Mouse (Mus musculus): ENCODE results near the gene Ttc8.

DNA sequence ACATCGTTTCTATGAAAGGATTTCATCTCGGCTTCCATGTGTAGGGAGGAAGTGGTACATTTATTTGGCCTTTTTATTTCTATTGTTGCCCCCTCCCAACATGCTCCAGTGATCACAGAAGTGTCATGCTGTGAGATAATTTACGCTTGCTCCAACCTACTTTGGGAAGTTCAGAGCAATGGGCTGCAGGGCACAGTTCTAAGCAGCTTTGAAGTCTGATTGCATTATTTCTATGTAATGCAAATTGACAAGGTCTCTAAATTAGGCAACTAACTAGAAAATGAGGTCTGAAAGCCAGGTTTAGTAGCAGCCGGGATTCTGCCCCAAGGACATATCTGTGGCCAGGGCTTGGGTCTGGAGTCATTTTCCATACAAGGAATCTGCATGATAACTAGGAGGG is 89.1 kb downstream of the Ttc8 start:
- TF ChIP-seq POLR2A (IDR thresholded peaks at IDR 0.05; ENCODE audit: low read depth, low read length): no peak
- no peak for TF ChIP-seq CTCF (IDR thresholded peaks at IDR 0.05; ENCODE audit: extremely low read depth, insufficient read depth, insufficient read length, insufficient replicate concordance)

Measured in spleen, adult 2 months (tissue).